Mouse (Mus musculus) ovary, postnatal 14 days (tissue): Measurements from ENCODE around the gene Serpina11.

Source experiments
- DNase-seq: peaks from one replicate; pipeline ENCODE4 v3.0.0; 2022; ENCODE audit warnings: low spot score

The Serpina11 gene

DNA sequence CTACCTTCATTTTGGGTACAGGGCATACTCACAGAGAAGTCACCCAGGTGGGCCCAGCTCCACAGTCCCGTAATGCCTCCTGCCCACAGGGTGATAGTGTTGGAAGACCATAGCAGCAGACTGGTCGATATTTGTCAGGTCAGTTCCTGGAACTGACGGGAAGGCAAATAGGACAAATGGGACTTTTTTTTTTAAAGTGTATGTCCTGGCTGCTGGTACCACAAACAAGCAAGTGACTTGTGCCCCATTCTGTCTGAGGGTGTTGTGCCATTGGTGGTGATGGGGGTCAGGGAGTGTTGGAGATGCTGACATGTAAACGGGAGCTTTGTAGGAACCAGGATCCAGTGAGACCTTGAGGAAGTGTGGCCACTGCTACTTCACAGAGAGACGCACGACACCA lies at the start of gene Serpina11:
Gene Serpina11, minus strand, starts transcription at position 101 of the 400 bp plus-strand sequence.
- no peak for DNase-seq

- DNase-seq = no peak
Measured at GRCm38 (mm10) chr12:104038181-104038580, 48.4 kb upstream of the Serpina11 start.

DNA sequence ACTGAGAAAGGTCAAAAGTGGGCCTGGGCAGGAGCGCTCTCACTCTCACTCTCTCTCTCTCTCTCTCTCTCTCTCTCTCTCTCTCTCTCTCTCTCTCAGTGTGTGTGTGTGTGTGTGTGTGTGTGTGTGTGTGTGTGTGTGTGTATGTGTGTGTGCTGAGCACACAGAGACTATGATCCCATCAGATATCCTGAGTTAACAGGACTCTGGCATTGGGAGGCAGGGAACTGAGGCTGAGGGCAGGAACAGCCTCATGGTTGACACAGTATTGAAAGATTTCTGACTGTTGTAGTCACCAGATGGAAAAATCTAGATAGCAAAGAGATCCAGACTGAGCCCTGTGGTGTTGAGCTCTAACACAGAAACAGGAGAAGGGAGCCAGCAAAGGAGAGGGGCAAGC lies 44.0 kb upstream of the Serpina11 start:
- no peak for DNase-seq

DNA sequence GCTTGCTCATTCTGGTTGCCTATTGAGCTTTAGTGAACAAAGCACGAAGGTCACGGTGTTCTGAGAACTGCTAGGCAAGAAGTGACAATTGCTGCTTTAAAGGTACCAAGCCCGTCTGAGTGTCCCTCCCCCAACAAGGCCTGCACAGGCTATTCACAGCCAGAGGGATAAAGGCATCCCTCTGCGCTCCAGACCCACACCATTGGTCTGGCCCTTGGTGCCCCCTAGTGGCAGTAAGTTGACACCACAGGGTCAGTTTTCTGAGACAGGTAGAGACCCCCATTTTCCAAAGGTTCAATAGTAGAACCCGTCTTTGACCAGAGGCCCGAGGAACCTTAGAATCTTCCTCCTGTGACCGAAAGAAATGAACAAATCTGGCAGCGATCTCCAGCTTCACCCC lies 40.2 kb upstream of the Serpina11 start:
- DNase-seq = peak; percentile 25

DNA sequence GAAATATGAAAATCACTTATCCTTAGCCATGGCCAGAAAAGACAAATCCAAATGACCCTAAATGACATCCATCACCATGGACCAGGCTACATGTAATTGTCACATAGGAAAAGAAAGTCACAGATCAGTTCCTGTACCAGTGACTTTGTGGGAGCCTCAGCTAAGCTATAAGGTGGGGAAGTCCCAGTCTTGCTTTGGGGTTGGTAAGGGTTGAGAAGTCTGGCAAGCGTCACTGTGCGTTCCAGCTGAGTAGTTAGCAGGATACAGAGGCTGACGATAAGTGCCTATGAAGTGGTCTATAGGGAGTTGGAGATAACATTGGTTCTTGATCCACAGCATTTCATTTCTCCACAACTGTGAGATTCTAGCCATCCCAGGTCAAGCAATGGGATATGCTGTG lies 25.5 kb upstream of the Serpina11 start:
- no peak for DNase-seq

DNA sequence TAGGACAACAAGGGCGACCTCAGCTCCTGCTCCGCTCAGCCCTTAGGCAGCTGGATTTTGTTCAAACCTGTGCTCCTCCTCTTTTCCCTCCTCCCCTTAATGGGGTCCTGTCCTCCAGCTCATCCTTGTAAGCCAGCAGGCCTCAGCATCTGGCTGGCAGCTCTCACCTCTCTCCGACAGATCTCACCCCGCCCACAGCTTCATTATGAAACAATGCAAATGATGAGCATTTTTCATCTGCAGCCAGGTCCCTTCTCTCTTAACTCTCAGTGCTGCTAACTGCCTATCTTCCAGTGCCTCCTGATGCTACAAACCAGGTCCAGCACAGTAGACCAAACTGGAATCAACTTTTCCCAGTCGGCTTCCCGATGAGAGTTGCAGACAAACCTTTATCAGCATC lies 23.9 kb upstream of the Serpina11 start, which contains the start of gene Serpina9:
Gene Serpina9, minus strand, starts transcription at position 136 of the 400 bp plus-strand sequence.
- DNase-seq = no peak

DNA sequence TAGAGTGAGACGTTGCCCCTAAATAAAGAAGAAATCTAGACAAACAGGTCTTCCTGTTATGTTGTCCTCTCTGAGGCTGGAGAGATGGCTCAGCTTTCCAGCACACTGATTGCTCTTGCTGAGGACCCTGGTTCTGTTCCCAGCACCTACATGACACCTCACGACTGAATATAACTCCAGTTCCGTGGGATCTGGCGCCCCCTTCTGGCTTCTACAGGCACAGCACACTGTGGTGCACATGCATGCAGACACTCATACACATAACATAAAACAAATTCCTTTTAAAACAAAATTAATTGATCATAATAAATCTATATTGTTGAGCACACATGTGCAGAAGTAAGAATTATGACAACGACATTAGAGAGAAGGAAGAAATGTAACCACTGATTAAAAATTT lies 14.9 kb upstream of the Serpina11 start:
- DNase-seq = no peak

GRCm38 (mm10) chr12:104003238-104003612 lies 13.5 kb upstream of the Serpina11 start:
- DNase-seq = no peak

- peak; percentile 27 for DNase-seq
Measured at GRCm38 (mm10) chr12:104002569-104003237, 12.9 kb upstream of the Serpina11 start.

GRCm38 (mm10) chr12:104000594-104000993 lies 10.8 kb upstream of the Serpina11 start:
- no peak for DNase-seq

GRCm38 (mm10) chr12:103999611-104000010 lies 9.9 kb upstream of the Serpina11 start:
- DNase-seq = no peak

- DNase-seq = no peak
Measured at GRCm38 (mm10) chr12:103996513-103996912, 6.8 kb upstream of the Serpina11 start.

- DNase-seq = peak; percentile 64
Measured at GRCm38 (mm10) chr12:103995292-103996072, 5.7 kb upstream of the Serpina11 start.

DNA sequence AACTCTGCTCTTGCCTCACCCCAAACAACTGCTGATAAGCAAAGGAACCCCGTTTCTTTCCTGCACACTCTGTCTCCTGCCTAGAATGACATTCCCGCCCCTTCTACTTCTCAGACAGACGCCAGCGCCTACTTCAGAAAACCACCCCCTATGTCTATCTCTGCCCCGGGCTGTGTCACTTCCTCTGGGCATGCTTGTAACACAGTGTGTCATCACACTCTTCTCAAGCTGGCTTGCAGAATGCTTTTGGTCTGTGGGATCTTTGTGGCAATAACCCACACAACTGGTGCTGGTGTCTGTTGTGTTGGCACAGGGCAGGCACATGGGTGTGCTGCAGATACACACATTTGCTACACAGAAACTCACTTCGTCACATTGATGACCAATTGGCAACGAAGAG lies 3.2 kb upstream of the Serpina11 start:
- DNase-seq = no peak

DNA sequence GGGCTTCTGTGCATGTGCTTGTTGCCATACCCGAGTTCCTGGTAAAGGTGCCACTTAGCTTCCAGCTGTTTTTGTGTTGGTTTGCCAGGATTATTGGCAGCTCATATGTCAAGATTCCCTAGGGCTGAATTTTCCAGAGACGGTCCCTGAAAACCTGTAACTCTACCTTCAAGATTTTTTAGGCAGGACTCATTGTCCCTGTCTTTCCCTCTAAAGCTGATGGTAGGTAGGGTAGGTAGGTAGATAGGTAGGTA lies 316 bp downstream of the Serpina11 start:
- no peak for DNase-seq

- DNase-seq = no peak
Measured at GRCm38 (mm10) chr12:103988754-103989513, 823 bp downstream of the Serpina11 start.

GRCm38 (mm10) chr12:103985868-103986267 lies 3.9 kb downstream of the Serpina11 start:
- no peak for DNase-seq

DNA sequence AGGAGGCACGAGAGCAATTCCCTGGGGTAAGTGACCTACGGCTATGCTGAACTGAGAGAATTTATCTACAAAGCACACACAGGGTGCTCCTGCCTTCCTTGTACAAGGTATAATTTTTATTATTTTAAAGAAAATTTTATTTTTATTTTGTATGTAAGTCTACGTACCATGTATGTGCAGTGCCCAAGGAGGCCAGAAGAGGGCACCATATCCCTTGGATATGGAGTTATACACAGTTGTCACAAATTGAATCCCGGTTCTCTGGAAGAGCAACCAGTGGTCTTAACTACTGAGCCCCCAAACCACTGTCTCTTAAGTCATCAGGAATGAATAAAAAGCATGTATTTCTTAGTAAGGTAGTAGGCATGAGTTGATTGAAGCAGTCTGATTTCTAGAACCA lies 4.8 kb downstream of the Serpina11 start:
- peak; percentile 49 for DNase-seq

- no peak for DNase-seq
Measured at GRCm38 (mm10) chr12:103981646-103982360, 8.0 kb downstream of the Serpina11 start.

GRCm38 (mm10) chr12:103978294-103978693 lies 11.5 kb downstream of the Serpina11 start:
- DNase-seq = no peak

DNA sequence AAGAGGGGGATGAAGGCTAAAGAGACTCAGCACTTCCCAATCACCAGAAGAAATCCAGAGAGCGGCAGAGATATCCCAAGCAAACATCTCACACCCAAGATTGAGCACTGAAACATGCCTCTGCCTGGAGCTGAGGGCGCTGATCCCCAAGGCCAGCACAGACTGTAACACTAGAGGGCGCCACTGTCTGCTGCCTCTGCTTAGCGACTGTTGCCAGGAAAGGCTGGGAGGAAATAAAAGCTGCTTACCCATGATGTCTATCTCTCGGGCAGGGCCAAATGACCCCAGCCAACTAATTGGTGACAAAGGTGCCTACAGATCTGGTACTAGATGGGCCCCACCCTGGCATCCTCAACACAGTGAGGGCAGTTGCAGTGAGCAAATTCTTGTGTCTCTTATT lies 11.9 kb downstream of the Serpina11 start:
- DNase-seq = peak; percentile 26

DNA sequence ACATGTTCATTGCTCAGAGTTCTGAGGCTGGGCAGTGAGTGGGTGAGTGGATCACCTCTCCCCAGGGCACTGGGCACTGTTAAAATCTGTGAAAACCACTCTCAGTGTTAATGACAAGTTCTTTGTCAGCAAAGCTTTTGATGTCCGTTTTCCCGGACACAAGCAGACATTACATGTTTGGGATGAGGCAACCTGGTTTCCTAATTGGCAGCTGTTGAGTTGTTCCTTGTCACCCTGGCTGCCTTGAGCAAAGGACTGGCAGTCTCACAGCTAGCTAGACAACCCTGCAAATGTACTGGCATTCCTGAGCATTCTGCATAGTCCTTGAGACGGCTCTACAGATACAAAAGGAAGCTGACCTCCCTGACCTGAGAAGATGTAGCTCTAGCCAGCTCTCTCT lies 12.7 kb downstream of the Serpina11 start:
- no peak for DNase-seq
